Comparison of ENCODE assay signal across 11 mouse cellular contexts in the genomic region with DNA sequence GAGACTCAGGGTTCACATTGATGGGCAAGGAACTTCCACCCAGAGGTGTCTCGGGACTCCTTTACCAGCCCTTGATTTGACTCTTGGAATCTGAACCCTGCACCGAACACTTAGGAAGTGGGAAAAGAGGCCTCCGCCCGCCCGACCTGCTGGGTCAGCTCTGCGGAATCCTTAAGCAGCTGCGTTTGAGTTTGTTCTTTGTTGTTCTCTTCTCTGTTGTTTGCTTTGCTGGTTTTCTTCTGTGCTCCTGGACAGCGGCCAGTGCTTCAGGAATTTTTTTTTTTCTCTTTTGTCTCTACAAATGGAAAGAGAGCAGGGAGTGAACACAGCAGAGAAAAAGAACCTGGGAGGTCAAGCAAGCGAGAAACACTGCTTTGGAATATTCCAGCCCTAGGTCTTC. TPM values are rescaled to one million over a fixed set of nuclear protein-coding genes. Genes with fewer than 3 reads are reported as not detected.
DNase-seq lines count a peak whose midpoint lies in the region; ATAC-seq lines count a peak whose summit lies in the region.
"Had no signal": no experiment of that assay in that cellular context is flagged by ENCODE, and none has a peak within 500 bp of the region (broad histone marks: within the 10 kb centered on the region; RNA-seq: fewer than 3 reads in every experiment).

No protein-coding gene starts in this region.

- peaks cover 15% of the 10 kb centered on the region for H3K4me1 ChIP-seq in hindbrain, embryonic 10.5 days (replicated peaks)
- H3K4me1 ChIP-seq in hindbrain, embryonic 11.5 days (replicated peaks; ENCODE audit: control insufficient read depth, insufficient read depth, low read length): no peaks in the 10 kb centered on the region
- peaks cover 22% of the 10 kb centered on the region for H3K4me1 ChIP-seq in forebrain, embryonic 15.5 days
- H3K4me1 ChIP-seq: neural tube, embryonic 12.5 days had no signal

- peaks cover 6% of the 10 kb centered on the region for H3K9me3 ChIP-seq in hindbrain, embryonic 10.5 days
- H3K9me3 ChIP-seq in hindbrain, embryonic 11.5 days (ENCODE audit: control insufficient read depth, low read length): no peaks in the 10 kb centered on the region
- no peaks in the 10 kb centered on the region for H3K9me3 ChIP-seq in forebrain, embryonic 15.5 days
- H3K9me3 ChIP-seq: intestine, embryonic 15.5 days; neural tube, embryonic 12.5 days had no signal

- no peak overlapping the region for H3K4me3 ChIP-seq in hindbrain, embryonic 10.5 days
- H3K4me3 ChIP-seq in hindbrain, embryonic 11.5 days (ENCODE audit: low read depth, low read length): no peak overlapping the region
- 0 out of 2 replicates have a peak overlapping the region, but pooled peaks have one; percentile 1 for H3K4me3 ChIP-seq in forebrain, embryonic 15.5 days
- H3K4me3 ChIP-seq: intestine, embryonic 15.5 days; neural tube, embryonic 12.5 days had no signal

- H3K27me3 ChIP-seq in hindbrain, embryonic 10.5 days (ENCODE audit: insufficient read depth, poor library complexity, severe bottlenecking): no peaks in the 10 kb centered on the region
- H3K27me3 ChIP-seq in hindbrain, embryonic 11.5 days (ENCODE audit: control insufficient read depth, insufficient read depth, low read length): no peaks in the 10 kb centered on the region
- no peaks in the 10 kb centered on the region for H3K27me3 ChIP-seq in forebrain, embryonic 15.5 days
- H3K27me3 ChIP-seq: intestine, embryonic 15.5 days; neural tube, embryonic 12.5 days had no signal

- no peaks in the 10 kb centered on the region for H3K36me3 ChIP-seq in hindbrain, embryonic 10.5 days
- no peaks in the 10 kb centered on the region for H3K36me3 ChIP-seq in hindbrain, embryonic 11.5 days (ENCODE audit: control insufficient read depth, insufficient read depth, low read length)
- H3K36me3 ChIP-seq in forebrain, embryonic 15.5 days: no peaks in the 10 kb centered on the region
- H3K36me3 ChIP-seq: intestine, embryonic 15.5 days; neural tube, embryonic 12.5 days had no signal

- no peak overlapping the region for H3K9ac ChIP-seq in hindbrain, embryonic 11.5 days (ENCODE audit: low read depth, low read length)
- H3K9ac ChIP-seq in forebrain, embryonic 15.5 days (replicated peaks): no peak overlapping the region
- H3K9ac ChIP-seq: intestine, embryonic 15.5 days; neural tube, embryonic 12.5 days had no signal

- no peak for ATAC-seq in hindbrain, embryonic 11.5 days (ENCODE audit: low FRiP score)
- peak; percentile 19; the same call in 1 of the 2 replicates for ATAC-seq in forebrain, embryonic 15.5 days (replicated peaks)

- no peak overlapping the region for H3K4me2 ChIP-seq in hindbrain, embryonic 11.5 days (replicated peaks; ENCODE audit: low read depth, low read length)
- H3K4me2 ChIP-seq in forebrain, embryonic 15.5 days (replicated peaks): peak overlapping the region; percentile 32
- H3K4me2 ChIP-seq: intestine, embryonic 15.5 days; neural tube, embryonic 12.5 days had no signal

- peak overlapping the region; percentile 54 for H3K27ac ChIP-seq in hindbrain, embryonic 10.5 days
- H3K27ac ChIP-seq in hindbrain, embryonic 11.5 days (ENCODE audit: low read depth, low read length): no peak overlapping the region; the same call in 1 of the 2 replicates
- peak overlapping the region; percentile 32; the same call in 1 of the 2 replicates for H3K27ac ChIP-seq in forebrain, embryonic 15.5 days (replicated peaks)
- H3K27ac ChIP-seq: intestine, embryonic 15.5 days; neural tube, embryonic 12.5 days had no signal

- WGBS in hindbrain, embryonic 10.5 days: 39% methylated on average over 9 of the region's 9 CpGs
- 41% methylated on average over 9 of the region's 9 CpGs for WGBS in hindbrain, embryonic 11.5 days
- WGBS in forebrain, embryonic 15.5 days: 9% methylated on average over 9 of the region's 9 CpGs

- no peak for DNase-seq in hindbrain, embryonic 10.5 days (ENCODE audit: low spot score)
- no peak for DNase-seq in hindbrain, embryonic 11.5 days (ENCODE audit: low spot score)
- peak; percentile 57 for DNase-seq in adipocyte (ENCODE audit: low spot score)
- DNase-seq in lung, postnatal 14 days: peak; percentile 34
- DNase-seq in layer of hippocampus, adult 11-12 months (ENCODE audit: low spot score): no peak
- DNase-seq in spleen, postnatal 36 days (ENCODE audit: low spot score in 2 of 2): no peak
- DNase-seq in urinary bladder, postnatal 10 days (ENCODE audit: low spot score): no peak
- DNase-seq: adrenal gland, postnatal 25 days had no signal

RNA-seq across cellular contexts. Expression of a gene that starts 55.1 kb away (rescaled TPM):
- 0.09 TPM in 1 of 2 replicates, not detected in the other for polyA plus RNA-seq in hindbrain, embryonic 10.5 days (2016; fragmentation: Nextera tagmentation; extraction: Ambion mirVana)
- not detected in 2 replicates for polyA plus RNA-seq in hindbrain, embryonic 11.5 days (2014; fragmentation: Nextera tagmentation; extraction: Ambion mirVana)
- polyA plus RNA-seq in forebrain, embryonic 15.5 days (2015; fragmentation: Nextera tagmentation; extraction: Ambion mirVana): 0.06 TPM in 1 of 2 replicates, not detected in the other
- polyA plus RNA-seq: neural tube, embryonic 12.5 days had no signal

Comparison
In these comparisons a context has a peak if more than half of its experiments do, and no peak if none do; other contexts are left out.
1. DNase-seq: peak in adipocyte (single experiment) and lung, postnatal 14 days (single experiment); none in hindbrain, embryonic 10.5 days (single experiment), hindbrain, embryonic 11.5 days (single experiment), layer of hippocampus, adult 11-12 months (single experiment), spleen, postnatal 36 days (0 of 2) and urinary bladder, postnatal 10 days (single experiment).